Mouse (Mus musculus) WW6 (cell line): ENCODE measurements around the gene Wdcp.
A peak's percentile ranks its signal among the peaks of the same experiment; 100 is the strongest.
"Not testable (repeated sequence)": the region's sequence is repeated elsewhere in the genome, so short reads cannot be mapped to it uniquely, and the experiment has no call there.

Source experiments
- DNase-seq: peaks from one replicate; pipeline ENCODE4 v3.0.0-alpha.2; 2013; ENCODE audit warnings: low read depth, low spot score

The Wdcp gene

DNA sequence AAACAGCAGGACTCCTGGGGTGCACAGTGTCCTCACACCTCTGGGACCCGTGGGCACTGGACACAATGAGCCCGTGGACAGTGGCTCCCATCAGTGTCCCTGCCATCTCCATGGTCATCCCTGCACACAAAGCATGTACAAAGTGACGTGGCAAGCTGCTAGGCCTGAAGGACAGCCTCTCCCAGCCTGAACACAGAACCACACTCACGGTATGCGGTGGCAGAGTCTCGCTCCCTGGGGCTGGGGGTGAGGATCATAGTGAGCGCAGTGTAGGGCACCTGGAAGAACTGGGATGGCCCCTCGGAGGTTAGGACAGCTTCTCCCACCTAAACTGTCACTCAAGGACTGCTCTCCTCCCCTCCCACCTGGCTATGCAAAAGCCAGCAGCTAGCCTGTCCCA is 25.8 kb downstream of the Wdcp start:
- DNase-seq, result no peak

DNA sequence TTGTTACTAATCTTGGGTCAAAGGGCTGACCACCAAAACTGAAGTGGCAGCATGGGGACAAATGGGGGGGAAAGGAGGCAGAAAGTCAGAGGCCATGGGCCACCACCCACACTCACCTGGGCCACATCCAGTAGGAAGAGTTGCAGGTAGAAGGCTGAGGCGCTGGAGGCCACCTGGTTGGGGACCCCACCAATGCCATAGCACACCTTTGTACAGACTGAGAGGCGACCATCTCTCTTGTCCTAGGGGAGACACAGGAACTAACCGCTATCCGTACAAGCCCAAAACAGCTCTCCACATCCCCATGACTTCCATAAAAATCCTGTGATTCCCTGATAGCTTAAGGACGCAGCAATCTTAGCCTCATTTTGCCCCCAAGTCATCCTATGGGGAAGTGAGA is 28.2 kb downstream of the Wdcp start:
- DNase-seq, result no peak

DNA sequence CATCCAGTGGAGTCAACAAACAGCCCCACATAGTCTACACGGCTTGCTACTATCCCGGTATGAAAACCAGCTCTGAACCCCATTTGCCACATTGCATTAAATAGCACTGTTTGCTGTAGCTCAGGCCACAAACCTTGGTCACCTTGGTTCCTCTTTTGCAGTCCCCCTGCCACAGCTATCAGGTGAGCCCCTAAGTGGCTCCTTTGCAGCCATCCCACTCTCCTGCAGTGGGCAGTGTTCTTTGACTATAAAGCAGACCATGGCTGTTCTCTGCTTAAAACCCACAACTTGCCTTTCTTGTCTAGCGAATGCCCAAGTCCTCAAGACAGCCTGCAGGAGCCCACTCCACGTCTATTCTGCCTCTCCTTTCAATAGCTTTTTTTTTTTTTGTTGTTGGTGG is 29.2 kb downstream of the Wdcp start:
- no peak for DNase-seq

DNA sequence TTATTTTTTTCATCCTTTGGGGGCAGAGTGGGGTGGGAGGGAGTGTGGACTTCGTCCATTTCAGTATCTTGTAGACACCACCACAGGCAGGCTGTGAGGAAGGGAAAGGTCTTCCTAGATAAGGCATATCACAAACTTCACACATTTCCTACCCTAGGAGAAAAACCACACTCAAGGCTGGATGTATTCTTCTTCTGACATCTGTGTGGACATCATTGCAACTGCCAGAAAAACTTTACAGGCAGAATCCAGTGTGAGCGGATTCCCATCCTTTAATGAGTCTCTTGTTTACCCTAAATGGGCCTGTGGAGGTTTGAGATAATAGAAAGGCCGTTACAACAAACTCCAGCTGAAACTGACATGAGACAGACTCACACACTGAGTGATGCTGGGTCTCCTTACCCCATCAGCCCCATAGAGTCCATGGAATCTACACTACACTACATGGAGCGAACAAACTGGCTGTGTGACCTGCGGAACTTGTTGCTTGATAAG is 29.9 kb downstream of the Wdcp start:
- no peak for DNase-seq

DNA sequence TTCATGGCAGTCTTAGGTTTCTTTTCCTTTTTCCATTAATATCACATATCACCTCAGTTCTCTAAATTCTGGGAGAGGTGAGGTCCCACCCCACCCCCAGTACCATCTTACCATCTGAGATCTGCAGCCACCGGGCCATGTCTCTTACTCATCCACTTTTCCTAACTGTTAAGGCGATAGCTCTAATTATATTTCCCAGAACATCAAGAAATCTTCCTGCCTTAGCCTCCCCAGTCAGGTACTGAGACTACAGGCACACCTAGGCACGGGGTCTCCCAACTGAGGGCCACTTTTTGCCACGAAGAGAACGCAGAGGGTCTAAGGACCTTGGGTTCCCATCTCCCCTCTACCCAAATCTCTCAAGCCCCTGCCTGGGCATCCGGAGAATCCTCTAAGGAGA is 30.4 kb downstream of the Wdcp start:
- DNase-seq, result no peak

DNA sequence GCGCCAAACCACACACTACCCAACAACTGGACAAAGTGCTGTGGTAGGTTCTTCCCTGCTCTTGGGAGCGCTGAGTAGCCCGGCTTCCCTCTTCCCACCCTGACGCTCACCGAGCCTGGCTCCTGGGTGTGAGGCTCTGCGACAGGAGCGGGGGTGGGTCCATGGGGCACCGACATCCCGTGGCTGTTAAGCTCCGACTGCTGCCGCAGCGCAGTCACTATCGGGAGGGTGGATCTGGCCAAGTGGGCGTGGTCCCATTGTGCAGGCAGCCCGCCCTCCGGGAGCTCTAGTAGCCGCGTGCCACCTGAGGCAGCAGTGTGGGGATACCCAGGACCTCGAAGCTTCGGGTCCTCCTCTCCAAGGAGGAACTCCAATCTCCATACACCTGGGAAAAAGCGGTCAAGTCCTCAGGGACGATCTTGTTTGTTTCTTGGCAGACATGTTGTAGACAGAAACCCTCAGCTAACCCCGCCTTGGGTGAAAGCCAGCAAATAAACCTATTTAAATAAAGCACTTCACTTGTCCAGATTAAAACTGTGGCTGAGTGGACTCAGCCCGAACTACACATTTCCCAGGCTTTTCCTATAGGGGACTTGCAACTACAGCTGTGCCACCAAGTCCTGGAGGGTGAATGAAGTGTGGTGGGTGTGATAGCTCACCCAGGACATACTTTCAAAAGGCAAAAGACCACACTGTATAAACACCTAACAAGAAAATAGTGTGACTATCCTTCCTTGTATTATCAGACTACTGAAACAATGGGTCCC is 31.2 kb downstream of the Wdcp start, which contains the start of gene Mfsd2b:
Gene Mfsd2b, minus strand, starts transcription at position 199 of the 767 bp plus-strand sequence.
- peak; percentile 68 for DNase-seq

DNA sequence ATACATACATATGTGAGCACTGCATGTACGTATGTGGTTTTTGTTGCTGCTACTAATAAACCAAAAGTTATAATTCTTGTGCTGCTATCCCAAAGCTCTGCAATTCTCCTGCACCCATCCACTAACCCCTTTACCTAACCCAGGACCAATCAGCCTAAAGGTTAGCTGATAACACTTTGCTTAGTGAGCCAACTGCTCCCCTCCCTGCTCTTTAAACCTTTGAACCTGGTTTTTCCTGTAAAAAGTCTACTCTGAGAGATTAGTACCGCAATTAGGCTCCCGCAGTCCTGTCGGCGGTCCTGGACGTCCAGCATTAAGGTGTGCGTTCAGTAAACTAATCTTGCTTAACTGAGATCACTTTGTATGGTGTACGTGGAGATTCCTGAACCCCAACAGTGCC is 32.5 kb downstream of the Wdcp start:
- no peak for DNase-seq

DNA sequence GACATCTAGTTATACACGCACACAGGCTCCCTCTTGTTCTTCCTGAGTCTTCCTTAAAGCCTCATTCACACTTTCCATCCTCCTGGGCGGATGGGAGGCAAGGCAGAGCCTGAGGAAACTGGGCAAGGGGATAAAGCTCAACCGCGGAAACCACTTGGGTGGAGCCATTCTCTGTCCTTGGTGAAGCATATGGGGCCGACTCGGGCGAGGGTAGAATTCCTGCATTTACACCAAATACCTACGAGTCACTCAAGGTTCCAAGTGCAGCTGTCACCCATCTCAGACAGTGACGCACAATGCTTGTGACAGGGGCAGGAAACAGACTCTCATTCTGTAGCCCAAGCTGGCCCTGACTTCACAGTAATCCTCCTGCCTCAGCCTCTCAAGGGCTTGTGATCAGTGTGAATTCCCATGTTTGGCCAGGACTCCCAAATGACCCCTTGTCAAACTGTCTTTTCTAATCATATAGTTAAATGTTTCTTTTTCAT is 35.2 kb downstream of the Wdcp start:
- DNase-seq, result no peak

DNA sequence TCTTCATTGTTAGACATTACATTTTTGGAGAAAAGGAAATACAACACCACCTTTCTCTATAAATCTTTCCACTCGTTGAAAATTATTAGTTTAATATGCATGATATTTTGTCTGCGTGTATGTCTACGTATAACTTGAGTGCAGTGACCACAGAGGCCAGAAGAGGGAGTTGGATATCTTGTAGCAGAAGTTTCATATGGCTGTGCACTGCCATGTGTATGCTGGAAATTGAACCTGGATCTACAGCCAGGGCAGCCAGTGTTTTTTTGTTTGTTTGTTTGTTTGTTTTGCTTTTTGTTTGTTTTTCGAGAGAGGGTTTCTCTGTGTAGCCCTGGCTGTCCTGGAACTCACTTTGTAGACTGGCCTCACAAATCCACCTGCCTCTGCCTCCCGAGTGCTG is 35.9 kb downstream of the Wdcp start:
- DNase-seq, result no peak

DNA sequence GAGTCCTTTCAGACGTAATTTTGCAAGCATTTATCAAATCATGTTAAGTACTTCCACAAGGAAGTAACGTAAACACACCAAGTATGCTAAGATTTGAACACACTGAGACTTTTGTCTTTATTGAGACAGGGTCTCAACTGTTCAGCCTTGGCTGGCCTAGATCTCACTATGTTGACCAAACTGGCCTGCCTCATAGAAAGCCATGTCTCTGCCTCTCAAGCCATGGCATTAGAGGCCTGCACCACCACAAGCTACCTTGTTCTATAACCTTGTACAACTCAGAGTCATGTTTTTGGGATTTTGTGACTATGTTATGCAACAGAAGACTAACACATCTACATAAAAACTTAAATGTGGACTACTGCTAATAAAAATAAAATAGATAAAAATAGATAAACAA is 39.0 kb downstream of the Wdcp start:
- no peak for DNase-seq

DNA sequence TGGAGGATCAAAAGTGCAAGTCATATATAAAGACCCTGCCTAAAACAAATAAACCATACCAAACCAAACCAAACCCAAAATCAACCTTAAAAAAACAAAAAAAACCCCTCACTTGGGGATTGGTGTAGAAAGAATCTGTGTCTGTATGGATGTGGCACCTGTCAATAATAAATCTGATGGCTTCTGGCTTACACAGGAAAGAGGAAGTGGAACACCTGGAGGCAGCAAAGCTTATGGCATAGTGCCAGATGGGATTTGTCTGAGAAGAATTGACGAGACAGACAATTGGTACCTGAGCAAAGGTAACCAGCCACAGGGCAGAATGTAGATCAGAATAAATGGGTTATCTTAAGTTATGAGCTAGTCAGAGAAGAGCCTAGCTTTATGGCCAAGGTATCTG is 42.0 kb downstream of the Wdcp start:
- DNase-seq, result no peak

DNA sequence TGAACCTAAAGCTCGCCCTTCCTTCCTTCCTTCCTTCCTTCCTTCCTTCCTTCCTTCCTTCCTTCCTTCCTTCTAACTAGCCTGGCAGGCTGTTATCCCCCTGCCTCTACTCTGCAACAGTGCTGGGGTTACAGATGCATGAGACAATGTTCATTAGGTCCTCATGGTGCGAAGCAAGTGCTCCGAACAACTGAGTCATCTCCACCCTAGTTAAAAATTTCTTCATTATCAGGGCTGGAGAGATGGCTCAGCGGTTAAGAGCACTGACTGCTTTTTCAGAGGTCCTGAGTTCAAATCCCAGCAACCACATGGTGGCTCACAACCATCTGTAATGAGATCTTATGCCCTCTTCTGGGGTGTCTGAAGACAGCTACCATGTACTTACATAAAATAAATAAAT is 43.5 kb downstream of the Wdcp start:
- not testable (repeated sequence) for DNase-seq

DNA sequence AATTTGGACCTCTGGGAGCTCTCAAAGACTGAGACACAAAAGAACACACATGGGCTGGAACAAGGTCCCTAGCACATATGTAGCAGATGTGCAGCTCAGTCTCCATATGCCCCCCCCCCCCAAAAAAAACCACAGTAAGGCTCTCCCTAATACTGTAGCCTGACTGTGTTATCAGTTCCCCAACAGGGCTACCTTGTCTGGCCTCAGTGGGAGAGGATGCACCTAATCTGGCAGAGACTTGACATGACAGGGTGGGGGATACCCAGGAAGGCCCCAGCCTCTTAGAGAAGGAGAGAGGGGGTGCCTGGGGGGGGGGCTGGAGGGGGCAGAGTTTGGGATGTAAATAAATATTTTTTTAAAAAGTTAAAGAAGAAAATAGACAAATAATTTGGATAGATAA is 45.6 kb downstream of the Wdcp start:
- no peak for DNase-seq

DNA sequence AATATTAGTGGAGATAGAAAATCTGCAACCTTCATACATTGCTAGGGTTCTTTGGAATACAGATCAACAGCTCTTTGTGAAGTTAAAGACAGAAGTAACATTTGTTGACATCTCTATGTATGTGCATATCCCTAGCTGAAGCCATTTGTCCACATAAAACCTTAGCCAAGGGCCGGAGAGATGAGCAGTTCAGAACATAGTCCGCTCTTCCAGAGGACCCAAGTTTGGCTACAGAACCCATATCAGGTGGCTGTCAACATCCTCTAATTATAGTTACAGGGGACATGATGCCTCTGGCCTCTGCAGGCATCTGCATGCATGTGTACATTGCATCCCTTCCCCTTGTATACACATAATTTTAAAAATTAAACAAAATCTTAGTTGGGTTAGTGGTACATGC is 46.1 kb downstream of the Wdcp start:
- DNase-seq, result no peak

DNA sequence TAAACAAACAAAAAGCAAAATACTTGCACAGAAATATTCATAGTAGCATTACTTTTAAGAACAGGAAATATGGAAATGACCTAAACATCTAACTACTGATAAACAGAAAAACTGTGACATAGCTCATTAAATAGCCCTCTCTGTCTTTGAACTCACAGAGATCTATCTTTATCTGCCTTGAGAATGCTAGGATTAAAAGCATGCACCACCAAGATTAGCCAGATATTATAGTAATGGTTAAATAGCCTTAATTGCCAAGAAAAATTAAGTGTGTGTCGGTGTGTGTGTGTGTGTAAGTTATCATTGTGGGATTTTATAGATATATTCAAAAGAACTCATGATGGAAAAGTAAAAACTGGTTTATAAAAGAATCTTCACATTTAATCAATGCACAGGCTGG is 46.8 kb downstream of the Wdcp start:
- DNase-seq, result no peak

DNA sequence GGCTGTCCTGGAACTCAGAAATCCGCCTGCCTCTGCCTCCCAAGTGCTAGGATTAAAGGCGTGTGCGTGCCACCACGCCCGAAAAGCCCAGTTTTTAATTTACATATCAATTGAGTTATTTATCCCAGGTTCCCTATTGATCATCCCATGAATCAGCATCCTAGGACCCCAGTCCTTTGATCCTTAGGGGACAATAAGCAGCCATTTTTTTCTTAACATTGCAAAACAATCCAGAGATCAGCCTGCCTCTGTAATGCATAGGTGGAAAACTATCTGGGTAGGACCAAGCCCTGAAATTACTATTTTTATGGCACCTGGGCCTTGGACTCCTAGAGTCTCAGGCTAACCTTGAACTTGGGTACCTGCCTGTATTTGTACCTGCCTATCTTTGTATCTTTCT is 54.9 kb downstream of the Wdcp start:
- DNase-seq, result peak; percentile 79

DNA sequence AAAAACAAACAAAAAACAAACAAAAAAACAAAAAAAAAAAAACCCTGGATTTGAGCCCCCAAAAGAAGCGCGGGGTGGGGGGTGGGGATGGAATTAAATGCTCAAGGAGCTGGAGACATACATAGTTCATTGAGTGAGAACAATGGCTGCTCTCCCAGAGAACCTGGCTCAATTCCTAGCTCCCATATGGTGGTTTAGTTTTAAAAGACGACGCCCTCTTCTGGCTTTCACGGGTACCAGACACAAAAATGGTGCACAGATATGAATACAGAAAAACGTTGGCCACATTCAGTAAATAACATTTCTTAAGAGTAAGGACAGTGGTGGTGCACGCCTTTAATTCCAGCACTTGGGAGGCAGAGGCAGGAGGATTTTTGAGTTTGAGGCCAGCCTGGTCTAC is 62.8 kb downstream of the Wdcp start:
- no peak for DNase-seq

DNA sequence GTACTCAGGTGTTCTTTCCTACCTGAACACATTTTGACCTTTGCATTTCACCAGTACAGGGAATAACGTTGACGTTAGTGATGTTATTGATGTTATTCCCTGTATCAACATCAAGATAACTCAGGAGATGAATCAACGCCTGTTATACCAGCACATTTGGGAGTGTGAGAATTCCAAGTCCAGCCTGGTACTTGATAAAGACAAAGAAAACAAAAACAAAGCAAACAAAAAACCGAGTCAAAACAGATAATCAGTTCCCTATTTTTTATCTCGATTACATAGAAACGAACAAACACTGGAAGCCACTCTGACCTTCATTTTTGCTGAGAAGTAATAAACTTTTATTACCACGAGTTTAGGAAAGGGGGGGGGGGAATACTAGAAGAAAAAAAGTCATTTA is 63.4 kb downstream of the Wdcp start:
- DNase-seq, result no peak

DNA sequence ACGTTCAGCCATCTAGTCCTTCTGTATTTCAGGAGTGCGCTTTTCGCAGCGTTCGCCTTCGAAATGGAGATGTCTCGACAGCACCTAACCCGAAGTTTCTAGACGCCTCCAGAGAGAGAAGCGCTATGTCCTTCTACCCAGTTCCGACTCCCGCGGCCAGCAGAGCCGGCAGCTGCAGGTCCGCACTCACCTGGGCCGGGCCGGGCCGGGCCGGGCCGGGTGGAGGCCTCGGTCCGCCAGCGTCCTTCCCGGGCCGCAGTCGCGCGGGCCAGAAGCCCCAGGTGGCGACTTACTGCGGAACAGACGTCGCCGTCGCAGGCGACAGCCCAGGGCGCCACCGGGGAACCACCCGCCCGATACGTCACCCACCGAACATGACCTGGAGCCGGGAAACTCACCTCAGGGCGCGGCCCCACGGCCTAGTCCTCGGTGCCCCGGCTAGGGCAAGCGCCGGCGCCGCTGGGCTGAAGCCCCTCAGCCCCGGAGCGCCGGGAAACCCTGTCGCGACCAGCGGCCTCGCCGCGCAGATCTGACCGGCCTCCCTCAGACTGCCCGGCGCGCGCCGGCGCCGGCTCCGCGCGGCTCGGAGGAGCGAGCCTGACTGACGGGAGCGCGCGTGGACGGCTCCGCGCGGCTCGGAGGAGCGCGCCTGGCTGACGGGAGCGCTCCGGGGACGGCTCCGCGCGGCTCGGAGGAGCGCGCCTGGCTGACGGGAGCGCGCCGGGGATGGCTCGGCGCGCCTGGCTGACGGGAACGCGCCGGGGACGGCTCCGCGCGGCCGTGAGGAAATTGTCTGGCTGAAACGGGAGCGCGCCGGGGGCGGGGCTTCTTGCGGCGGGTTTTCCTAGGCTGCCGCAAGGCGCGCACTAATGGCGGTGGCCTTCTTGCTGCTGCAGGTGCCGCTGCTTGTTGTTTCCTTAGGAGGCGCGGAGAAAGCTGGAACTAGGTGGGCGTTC is 64.1 kb downstream of the Wdcp start, which contains the start of gene Ubxn2a:
Gene Ubxn2a, minus strand, starts transcription at position 755 of the 956 bp plus-strand sequence.
- DNase-seq, result peak; percentile 89

DNA sequence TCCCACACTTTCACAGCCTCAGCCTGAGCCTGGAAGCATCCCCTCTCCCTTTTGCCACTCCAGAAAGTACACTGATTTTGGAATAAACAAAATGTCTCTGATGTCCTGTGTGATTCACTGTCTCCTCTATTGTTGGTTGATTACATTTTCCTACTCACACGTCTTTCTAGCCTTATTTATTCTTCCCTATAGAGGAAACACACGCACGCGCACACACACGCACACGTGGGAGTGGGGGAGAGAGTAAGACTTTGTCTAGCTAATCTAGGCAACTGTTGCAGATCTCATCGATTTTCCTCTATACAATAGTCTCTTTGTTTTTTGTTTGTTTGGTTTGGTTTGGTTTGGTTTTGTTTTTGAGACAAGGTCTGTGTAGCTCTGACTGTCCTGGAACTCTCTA is 65.3 kb downstream of the Wdcp start:
- DNase-seq, result no peak
